Mouse (Mus musculus) thymus, postnatal 10 days (tissue): ENCODE measurements at regions not wholly inside any gene's neighbourhood (a gene's known extent, or its start where the extent isn't known, plus 50 kb on each side); places are given as distances from the start of the nearest gene placed in this dataset.

ENCODE experiments used
- DNase-seq, 2 experiments: peaks; one replicate each; pipeline ENCODE4 v3.0.0; 2021; ENCODE audit warnings: low spot score in 2 of 2

DNA sequence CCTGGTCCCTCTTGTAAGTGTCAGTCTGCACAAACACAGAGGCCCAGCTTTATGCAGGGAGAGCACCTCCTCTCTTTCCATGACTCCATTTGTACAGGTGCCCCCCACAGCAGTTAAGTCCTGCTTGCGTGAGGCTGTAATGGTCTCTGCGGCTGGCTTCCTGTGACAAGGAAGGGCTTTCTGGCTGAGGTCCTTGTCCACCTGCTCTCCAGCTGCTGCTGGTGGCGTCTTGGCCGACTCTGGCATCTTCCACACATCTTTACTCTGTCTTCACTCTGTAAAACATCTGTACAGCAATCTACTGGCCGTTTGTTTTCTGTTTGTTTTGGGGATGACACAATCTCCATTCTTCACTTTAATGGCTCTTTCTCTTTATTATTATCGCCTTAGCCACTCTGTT, 60.8 kb downstream of the Rpusd4 start:
- no peak for DNase-seq

DNA sequence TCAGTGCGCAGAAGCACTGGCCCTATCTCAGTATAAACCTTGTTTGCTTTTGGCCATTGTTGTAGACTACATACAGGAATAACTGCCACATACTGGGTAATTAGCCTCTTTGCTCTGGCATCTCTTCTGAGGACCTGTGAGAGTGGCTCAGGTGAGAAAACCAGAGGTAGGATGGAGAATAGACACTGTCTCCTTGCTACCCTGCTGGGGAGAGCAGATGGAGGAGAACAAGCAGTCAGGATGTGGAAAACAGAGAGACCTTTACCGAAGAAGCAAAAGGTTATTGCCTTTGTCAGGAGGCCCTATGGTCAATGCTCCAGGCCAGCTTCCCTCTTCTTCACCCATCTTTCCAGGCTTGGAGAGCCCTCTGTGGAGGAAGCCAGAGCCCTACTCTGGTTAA, 62.7 kb downstream of the Rpusd4 start:
- DNase-seq, result no peak

- DNase-seq, result no peak
Observed at GRCm38 (mm10) chr9:35331241-35331680, 63.6 kb downstream of the Rpusd4 start.

- no peak for DNase-seq
Observed at GRCm38 (mm10) chr9:35332688-35333630, 65.3 kb downstream of the Rpusd4 start.

- peak; percentile 37 to 49 for DNase-seq
Observed at GRCm38 (mm10) chr9:35333631-35334005, 66.0 kb downstream of the Rpusd4 start.

GRCm38 (mm10) chr9:35334536-35334935, 66.9 kb downstream of the Rpusd4 start:
- DNase-seq, result no peak

GRCm38 (mm10) chr9:35335181-35335580, 67.5 kb downstream of the Rpusd4 start:
- DNase-seq, result no peak

- DNase-seq, result no peak
Observed at GRCm38 (mm10) chr9:35335888-35336700, 68.4 kb downstream of the Rpusd4 start.

DNA sequence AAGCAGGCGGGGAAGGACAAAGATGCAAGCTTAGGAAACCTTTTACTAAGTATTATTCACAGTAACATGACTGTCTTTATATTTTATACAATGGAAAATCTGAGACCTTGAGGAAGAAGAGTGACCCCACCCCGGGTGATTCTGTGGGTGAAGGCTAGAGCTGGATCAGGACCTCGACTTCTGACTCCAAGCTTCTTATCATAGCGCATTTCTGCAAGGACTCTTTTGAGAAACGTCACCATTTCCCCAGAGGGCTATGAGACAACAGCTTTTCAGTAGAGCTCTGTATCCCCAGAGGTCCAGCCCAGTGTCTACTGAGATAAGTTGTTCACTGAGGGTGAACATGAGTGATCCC, 69.0 kb downstream of the Rpusd4 start:
- DNase-seq, result no peak

- DNase-seq, result no peak
Observed at GRCm38 (mm10) chr9:35338858-35339257, 71.2 kb downstream of the Rpusd4 start.

DNA sequence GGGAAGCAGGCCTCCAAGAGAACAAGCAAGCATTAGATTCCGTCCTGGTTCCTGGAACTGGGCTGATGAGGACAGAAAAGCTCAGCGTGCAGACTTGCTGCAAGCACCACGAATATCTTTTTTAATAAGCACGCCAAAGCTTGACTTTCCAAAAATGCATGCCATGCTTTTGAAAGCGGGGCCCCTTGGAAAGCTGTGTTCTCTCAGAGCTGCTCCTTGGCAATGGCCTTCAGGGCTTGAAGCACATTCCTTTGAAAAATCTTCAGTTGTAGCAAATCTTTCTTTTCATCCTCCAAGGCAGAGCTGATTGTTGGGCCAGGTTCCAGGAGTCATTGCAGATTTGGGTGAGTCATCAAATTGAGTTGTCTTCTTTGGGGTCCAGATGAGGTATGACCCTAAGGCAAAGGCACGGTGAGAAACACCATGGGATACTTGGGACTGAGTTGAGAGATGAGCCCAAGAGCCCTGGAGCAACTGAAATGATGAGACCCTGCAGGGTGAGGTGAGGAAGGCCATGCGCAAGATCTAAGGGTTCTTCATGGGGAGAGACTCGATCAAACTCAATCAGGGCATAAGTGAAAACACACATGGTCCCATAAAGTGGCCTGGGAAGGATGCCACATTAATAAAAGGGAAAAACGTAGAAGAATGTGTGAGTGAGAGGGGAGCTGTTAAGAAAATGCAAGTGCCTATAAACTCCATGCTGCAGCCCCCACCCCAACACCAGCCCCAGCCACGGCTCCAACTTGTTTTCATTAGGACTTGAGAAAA, 72.0 kb downstream of the Rpusd4 start:
- DNase-seq, result no peak

GRCm38 (mm10) chr9:35340263-35340573, 72.6 kb downstream of the Rpusd4 start:
- DNase-seq, result no peak

DNA sequence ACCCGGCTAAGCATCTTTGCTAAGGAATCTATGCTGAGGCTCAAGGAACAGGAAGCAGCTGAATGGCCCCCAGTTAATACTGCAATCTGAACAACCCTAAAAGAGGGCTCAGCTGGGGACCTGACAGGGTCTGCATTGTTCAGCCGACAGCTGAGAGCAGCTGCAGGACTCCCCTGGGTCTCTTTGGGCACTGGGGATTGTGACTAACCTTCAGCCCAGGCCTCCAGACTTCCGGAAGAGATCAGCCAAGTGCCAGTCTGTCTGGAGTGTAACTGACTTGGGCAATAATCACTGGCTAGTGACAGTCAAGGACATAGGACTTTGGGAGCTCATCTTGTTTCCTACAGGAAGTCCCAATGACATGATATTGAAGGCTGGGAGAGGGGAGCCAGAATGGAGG, 73.1 kb downstream of the Rpusd4 start:
- DNase-seq, result no peak

GRCm38 (mm10) chr9:35341386-35341785, 73.7 kb downstream of the Rpusd4 start:
- no peak for DNase-seq

GRCm38 (mm10) chr9:35342436-35342835, 74.8 kb downstream of the Rpusd4 start:
- DNase-seq, result no peak

DNA sequence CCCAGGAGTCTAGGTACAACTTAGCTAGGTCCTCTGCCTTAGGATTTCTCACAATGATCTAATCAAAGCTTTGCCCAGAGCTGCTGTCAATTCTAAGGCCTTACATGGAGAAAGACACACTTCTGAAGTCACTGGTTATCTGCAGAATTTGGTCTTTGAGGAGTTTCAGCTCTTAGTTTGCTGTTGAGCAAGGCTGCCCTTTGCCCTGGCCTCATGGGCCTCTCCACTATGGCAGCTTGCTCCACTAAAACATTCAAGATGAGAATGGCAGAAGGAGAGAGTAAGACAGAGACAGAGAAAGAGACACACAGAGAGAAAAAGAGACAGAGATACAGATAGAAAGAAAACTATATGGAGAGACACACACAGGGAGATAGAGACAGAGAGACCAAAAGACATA, 75.7 kb downstream of the Rpusd4 start:
- no peak for DNase-seq

- DNase-seq, result no peak
Observed at GRCm38 (mm10) chr9:35344374-35344773, 76.6 kb upstream of the Cdon start.

GRCm38 (mm10) chr9:35346378-35346777, 74.5 kb upstream of the Cdon start:
- DNase-seq, result no peak

- no peak for DNase-seq
Observed at GRCm38 (mm10) chr9:35350046-35350552, 70.8 kb upstream of the Cdon start.

GRCm38 (mm10) chr9:35351576-35351975, 69.4 kb upstream of the Cdon start:
- DNase-seq, result no peak

DNA sequence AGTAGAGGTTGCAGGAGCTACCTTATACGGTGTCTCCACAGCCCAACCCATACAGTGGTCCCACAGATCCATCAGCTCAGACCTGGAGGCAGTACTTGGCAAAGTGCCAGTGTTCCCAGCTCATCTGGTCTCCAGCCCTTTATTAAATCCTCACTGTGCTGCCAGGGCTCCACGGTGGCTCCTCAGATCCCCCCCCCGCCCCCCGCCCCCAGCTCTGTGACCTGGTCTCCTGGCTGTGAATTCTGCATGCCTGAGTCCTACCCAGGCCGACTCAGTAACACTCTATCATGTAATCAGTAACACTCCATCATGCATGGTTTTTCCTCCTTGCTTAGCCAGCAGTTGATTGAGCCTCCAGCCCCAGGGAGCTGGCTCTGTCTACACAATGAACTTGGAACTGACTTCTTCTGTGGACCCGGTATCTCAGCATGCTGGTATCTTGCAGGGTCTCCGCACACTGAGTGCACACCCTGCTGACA, 66.2 kb upstream of the Cdon start:
- DNase-seq, result no peak

- DNase-seq, result no peak
Observed at GRCm38 (mm10) chr9:35359699-35360098, 61.2 kb upstream of the Cdon start.
